Mouse (Mus musculus) MEL (cell line): ENCODE data around the gene Liph. TPM values are rescaled to one million over a fixed set of nuclear protein-coding genes. Genes with fewer than 3 reads are reported as not detected.

Experiments
- DNase-seq: peaks from one replicate; pipeline ENCODE4 v3.0.0; 2011; ENCODE audit warnings: low read depth, low spot score
- H3K27ac ChIP-seq: 2 replicates; pipeline ENCODE4 v1.5.1; 2012; ENCODE audit warnings: low read depth, mild to moderate bottlenecking, control low read depth, low read length, moderate library complexity; ENCODE audit not compliant: control insufficient read depth
- H3K27me3 ChIP-seq, 2 experiments: fragments of 150-350 bp in 1 of 2; sonication (generic) in 1 of 2; 2 replicates each; pipeline ENCODE4 v1.6.1; 2012; ENCODE audit warnings: low read length in 2 of 2, mild to moderate bottlenecking in 2 of 2, improper control_type of control experiment in 1 of 2, moderate library complexity in 1 of 2; ENCODE audit not compliant: insufficient read depth in 2 of 2, control insufficient read depth in 1 of 2
- H3K36me3 ChIP-seq, 2 experiments: 2 replicates each; pipeline ENCODE4 v1.6.1; 2012 to 2014; ENCODE audit warnings: low read length in 2 of 2, improper control_type of control experiment in 1 of 2, inconsistent platforms in 1 of 2, mild to moderate bottlenecking in 1 of 2; ENCODE audit not compliant: insufficient read depth in 2 of 2, control insufficient read depth in 1 of 2
- H3K4me1 ChIP-seq, 2 experiments: fragments of 150-350 bp in 1 of 2; sonication (generic) in 1 of 2; 2 replicates each; pipeline ENCODE4 v1.6.1; 2012; ENCODE audit warnings: low read length in 2 of 2, improper control_type of control experiment in 1 of 2, mild to moderate bottlenecking in 1 of 2; ENCODE audit not compliant: insufficient read depth in 2 of 2, control insufficient read depth in 1 of 2
- H3K4me3 ChIP-seq, 2 experiments: fragments of 150-350 bp in 1 of 2; sonication (generic) in 1 of 2; 2 replicates each; pipeline ENCODE4 v1.5.1; 2012; ENCODE audit warnings: low read depth in 2 of 2, low read length in 2 of 2, mild to moderate bottlenecking in 2 of 2, moderate library complexity in 2 of 2, control low read depth in 1 of 2, improper control_type of control experiment in 1 of 2; ENCODE audit not compliant: control insufficient read depth in 1 of 2, insufficient read depth in 1 of 2
- H3K79me2 ChIP-seq: 2 replicates; pipeline ENCODE4 v1.6.1; 2012; ENCODE audit warnings: mild to moderate bottlenecking, low read length, moderate library complexity; ENCODE audit not compliant: control insufficient read depth, poor library complexity, insufficient read depth
- H3K9ac ChIP-seq: 2 replicates; pipeline ENCODE4 v1.6.1; 2012; ENCODE audit warnings: low read depth, mild to moderate bottlenecking, control low read depth, low read length, moderate library complexity; ENCODE audit not compliant: control insufficient read depth, poor library complexity, severe bottlenecking
- H3K9me3 ChIP-seq: fragments of 150-350 bp; sonication (generic); replicated peaks from 2 replicates; pipeline ENCODE4 v1.6.1; 2012; ENCODE audit warnings: mild to moderate bottlenecking, low read length, improper control_type of control experiment, moderate library complexity; ENCODE audit not compliant: insufficient read depth
- CHD2 ChIP-seq: IDR thresholded peaks from 2 replicates; pipeline ENCODE4 v1.6.1; 2011; ENCODE audit warnings: low read length, improper control_type of control experiment
- CTCF ChIP-seq, 3 experiments: IDR thresholded peaks in 2 of 3; conservative IDR thresholded peaks in 1 of 3; 2 replicates each; pipeline ENCODE4 v1.5.1; 2011 to 2012; ENCODE audit warnings: low read length in 3 of 3, low read depth in 2 of 3, mild to moderate bottlenecking in 2 of 3, improper control_type of control experiment in 1 of 3, inconsistent platforms in 1 of 3, mixed read lengths in 1 of 3, moderate library complexity in 1 of 3; ENCODE audit not compliant: control insufficient read depth in 1 of 3, insufficient read depth in 1 of 3, poor library complexity in 1 of 3, severe bottlenecking in 1 of 3
- E2F4 ChIP-seq: IDR thresholded peaks from 2 replicates; pipeline ENCODE4 v1.6.1; 2011; ENCODE audit warnings: low read depth, low read length, improper control_type of control experiment, borderline replicate concordance
- ELF1 ChIP-seq: IDR thresholded peaks from 2 replicates; pipeline ENCODE4 v1.6.1; 2014; ENCODE audit warnings: low read depth, mild to moderate bottlenecking, inconsistent platforms, low read length, improper control_type of control experiment, moderate library complexity
- EP300 ChIP-seq, 2 experiments: IDR thresholded peaks; 2 replicates each; pipeline ENCODE4 v1.6.1; 2011; ENCODE audit warnings: improper control_type of control experiment in 2 of 2, low read length in 2 of 2, low read depth in 1 of 2, mild to moderate bottlenecking in 1 of 2
- ETS1 ChIP-seq: IDR thresholded peaks from 2 replicates; pipeline ENCODE4 v1.6.1; 2012; ENCODE audit warnings: low read depth, mild to moderate bottlenecking, inconsistent platforms, low read length, improper control_type of control experiment, moderate library complexity
- GABPA ChIP-seq: IDR thresholded peaks from 2 replicates; pipeline ENCODE4 v1.6.1; 2012; ENCODE audit warnings: low read depth, mild to moderate bottlenecking, inconsistent platforms, low read length, improper control_type of control experiment, moderate library complexity
- KAT2A ChIP-seq: conservative IDR thresholded peaks from 2 replicates; pipeline ENCODE4 v1.6.1; 2012; ENCODE audit warnings: low read depth, low read length, improper control_type of control experiment, inconsistent platforms
- MAZ ChIP-seq: IDR thresholded peaks from 2 replicates; pipeline ENCODE4 v1.6.1; 2012; ENCODE audit warnings: low read depth, mild to moderate bottlenecking, inconsistent platforms, low read length, improper control_type of control experiment
- MEF2A ChIP-seq: IDR thresholded peaks from 2 replicates; pipeline ENCODE4 v1.6.1; 2014; ENCODE audit warnings: low read depth, mild to moderate bottlenecking, inconsistent platforms, low read length, improper control_type of control experiment; ENCODE audit not compliant: poor library complexity, insufficient replicate concordance, severe bottlenecking; ENCODE audit errors: extremely low read depth
- MYB ChIP-seq: IDR thresholded peaks from 2 replicates; pipeline ENCODE4 v1.6.1; 2011; ENCODE audit warnings: mild to moderate bottlenecking, low read depth, low read length, improper control_type of control experiment
- MYC ChIP-seq: IDR thresholded peaks from 2 replicates; pipeline ENCODE4 v1.6.1; 2011; ENCODE audit warnings: low read depth, mild to moderate bottlenecking, low read length, improper control_type of control experiment, moderate library complexity
- NELFE ChIP-seq: IDR thresholded peaks from 2 replicates; pipeline ENCODE4 v1.6.1; 2011; ENCODE audit warnings: low read depth, low read length, improper control_type of control experiment
- NRF1 ChIP-seq: IDR thresholded peaks from 2 replicates; pipeline ENCODE4 v1.6.1; 2014; ENCODE audit warnings: low read depth, mild to moderate bottlenecking, inconsistent platforms, low read length, improper control_type of control experiment, moderate library complexity; ENCODE audit not compliant: poor library complexity, insufficient read depth, severe bottlenecking
- POLR2AphosphoS2 ChIP-seq: IDR thresholded peaks from 2 replicates; pipeline ENCODE4 v1.6.1; 2011; ENCODE audit warnings: low read length, improper control_type of control experiment
- RAD21 ChIP-seq: IDR thresholded peaks from 2 replicates; pipeline ENCODE4 v1.6.1; 2011; ENCODE audit warnings: mild to moderate bottlenecking, low read depth, low read length, improper control_type of control experiment
- TBP ChIP-seq: IDR thresholded peaks from 2 replicates; pipeline ENCODE4 v1.8.0; 2011; ENCODE audit warnings: low read depth, low read length, improper control_type of control experiment
- TCF12 ChIP-seq: IDR thresholded peaks from 2 replicates; pipeline ENCODE4 v1.6.1; 2014; ENCODE audit warnings: low read depth, mild to moderate bottlenecking, inconsistent platforms, low read length, improper control_type of control experiment, moderate library complexity
- ZC3H11A ChIP-seq: IDR thresholded peaks from 2 replicates; pipeline ENCODE4 v1.6.1; 2012; ENCODE audit warnings: low read depth, mild to moderate bottlenecking, inconsistent platforms, low read length, improper control_type of control experiment
- ZMIZ1 ChIP-seq: IDR thresholded peaks from 2 replicates; pipeline ENCODE4 v1.6.1; 2012; ENCODE audit warnings: low read depth, mild to moderate bottlenecking, inconsistent platforms, low read length, improper control_type of control experiment, moderate library complexity
- polyA plus RNA-seq, 2 experiments: library from polyadenylated mRNA; stranded (reverse) in 1 of 2; unstranded in 1 of 2; fragments of >175 nt in 1 of 2; fragments of >200 nt in 1 of 2; gene quantifications; 2 replicates each; pipeline versions ENCODE4 v1.2.1 to v1.2.4; 2012; ENCODE audit warnings: low replicate concordance in 2 of 2, low read depth in 1 of 2; ENCODE audit not compliant: insufficient read length in 2 of 2, insufficient read depth in 1 of 2, missing spikeins in 1 of 2
- total RNA-seq: library from RNA; depleted of rRNA; stranded (reverse); fragments of 300-350 nt; gene quantifications from 2 replicates; pipeline ENCODE4 v1.2.3, GENCODE M21; 2012; rRNA removed

The Liph gene
- total and polyA plus RNA-seq, 3 experiments = not detected

DNA sequence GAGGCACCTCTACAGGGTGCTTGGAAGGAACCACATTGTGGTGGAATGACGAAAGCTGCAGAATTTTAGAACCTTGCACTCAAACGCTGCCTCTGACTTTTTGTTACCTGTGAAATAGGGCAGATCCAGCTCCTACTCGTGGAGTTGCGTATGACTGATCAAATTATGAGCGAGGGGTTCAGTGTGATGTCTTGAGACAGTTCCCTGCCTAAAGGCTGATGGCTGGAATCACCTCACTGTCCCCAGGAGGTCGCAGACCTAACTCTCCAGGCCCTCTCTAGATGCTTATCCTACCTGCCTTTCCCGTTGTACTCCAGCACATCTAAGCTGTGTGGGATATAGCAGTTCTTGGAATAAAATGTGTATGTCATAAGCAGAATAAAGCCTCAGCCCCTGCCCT, 89.5 kb downstream of the Liph start:
- H3K4me3 ChIP-seq = no peak overlapping the region

DNA sequence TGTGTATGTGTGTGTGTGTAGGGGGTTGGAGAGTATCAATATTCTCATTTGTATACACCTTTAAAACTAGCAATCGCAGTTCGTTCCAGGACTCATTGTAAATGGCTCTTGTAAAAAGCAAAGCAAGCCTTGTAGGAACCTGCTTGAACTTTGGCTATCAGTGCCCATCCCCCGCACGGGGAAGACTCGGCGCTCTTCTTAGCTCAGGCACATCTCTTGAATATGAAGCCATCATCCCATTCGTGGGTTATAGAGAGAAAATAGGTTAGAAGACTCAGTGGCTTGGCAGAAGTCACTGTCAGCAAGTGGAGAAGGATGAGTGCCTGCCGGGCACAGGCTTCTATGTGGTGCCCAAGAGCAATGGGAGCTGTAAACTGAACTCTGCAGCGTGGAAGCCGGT, 90.8 kb downstream of the Liph start:
- no peaks in the 10 kb centered on the region for H3K4me1 ChIP-seq
- no peak for DNase-seq
- no peaks in the 10 kb centered on the region for H3K36me3 ChIP-seq
- no peaks in the 10 kb centered on the region for H3K9me3 ChIP-seq
- no peaks in the 10 kb centered on the region for H3K79me2 ChIP-seq
- TF ChIP-seq MYC (no peak), TCF12 (no peak), RAD21 (no peak), KAT2A (no peak), ZC3H11A (no peak), ELF1 (no peak), ETS1 (no peak), MAZ (no peak), MEF2A (no peak), NRF1 (no peak), NELFE (no peak), EP300 (IDR thresholded peaks at IDR 0.05; ENCODE audit: low read depth in 1 of 2, low read length in 2 of 2) (no peak), E2F4 (no peak), POLR2AphosphoS2 (no peak), GABPA (no peak), CTCF (IDR thresholded peaks at IDR 0.05 in 2 of 3, conservative IDR thresholded peaks at IDR 0.05 in 1 of 3; ENCODE audit: control insufficient read depth in 1 of 3, insufficient read depth in 1 of 3, low read depth in 2 of 3, low read length in 3 of 3, poor library complexity in 1 of 3, severe bottlenecking in 1 of 3) (no peak), CHD2 (no peak)
- H3K4me3 ChIP-seq = no peak overlapping the region
- no peak overlapping the region for H3K9ac ChIP-seq
- H3K27ac ChIP-seq = no peak overlapping the region
- H3K27me3 ChIP-seq = no peaks in the 10 kb centered on the region; a peak in 1 of 4 replicates

More for the DNA sequence above, 89.5 kb downstream of the Liph start:
- TF ChIP-seq ELF1 = no peak
- no peak for TF ChIP-seq POLR2AphosphoS2
- TF ChIP-seq EP300 (IDR thresholded peaks at IDR 0.05; ENCODE audit: low read depth in 1 of 2, low read length in 2 of 2) = no peak
- TF ChIP-seq MYB = no peak
- no peak for TF ChIP-seq MAZ
- no peak for TF ChIP-seq NELFE
- no peak for TF ChIP-seq ZMIZ1
- TF ChIP-seq TBP = no peak
- Histone ChIP-seq H3K9ac (no peak overlapping the region), H3K9me3 (no peaks in the 10 kb centered on the region), H3K27me3 (no peaks in the 10 kb centered on the region), H3K79me2 (no peaks in the 10 kb centered on the region), H3K36me3 (no peaks in the 10 kb centered on the region), H3K4me1 (no peaks in the 10 kb centered on the region), H3K27ac (no peak overlapping the region)
- no peak for DNase-seq

Other genes with a start within 250 kb of the Liph start
- gene Ehhadh, start 207.9 kb downstream of the Liph start, total RNA-seq = 4.3 and 5.3 TPM in 2 replicates
- 1 to 10 TPM in 1 of 2 experiments, not detected in 1; 6.6 TPM for gene Ehhadh, start 207.9 kb downstream of the Liph start, polyA plus RNA-seq
- gene Map3k13, start 201.3 kb downstream of the Liph start, total RNA-seq = 0.20 and 0.23 TPM in 2 replicates
- gene Map3k13, start 201.3 kb downstream of the Liph start, polyA plus RNA-seq = under 1 TPM in 1 of 2 experiments, not detected in 1; 0.82 TPM
- 26.9 and 32.9 TPM in 2 replicates for gene Tmem41a, start 48.1 kb downstream of the Liph start, total RNA-seq
- gene Tmem41a, start 48.1 kb downstream of the Liph start, polyA plus RNA-seq = 10 to 100 TPM in 1 of 2 experiments, not detected in 1; 50.3 TPM
- gene Senp2, start 13.8 kb upstream of the Liph start, total RNA-seq = 30.3 and 31.7 TPM in 2 replicates
- gene Senp2, start 13.8 kb upstream of the Liph start, polyA plus RNA-seq = 10 to 100 TPM in 1 of 2 experiments, not detected in 1; 54.7 TPM
- gene Igf2bp2, start 167.6 kb upstream of the Liph start, total RNA-seq = 0.13 and 0.23 TPM in 2 replicates
- under 1 TPM in 1 of 2 experiments, not detected in 1; 0.86 TPM for gene Igf2bp2, start 167.6 kb upstream of the Liph start, polyA plus RNA-seq